Mouse (Mus musculus): ENCODE results near the gene Col16a1.
A peak's percentile ranks its signal among the peaks of the same experiment; 100 is the strongest.

DNA sequence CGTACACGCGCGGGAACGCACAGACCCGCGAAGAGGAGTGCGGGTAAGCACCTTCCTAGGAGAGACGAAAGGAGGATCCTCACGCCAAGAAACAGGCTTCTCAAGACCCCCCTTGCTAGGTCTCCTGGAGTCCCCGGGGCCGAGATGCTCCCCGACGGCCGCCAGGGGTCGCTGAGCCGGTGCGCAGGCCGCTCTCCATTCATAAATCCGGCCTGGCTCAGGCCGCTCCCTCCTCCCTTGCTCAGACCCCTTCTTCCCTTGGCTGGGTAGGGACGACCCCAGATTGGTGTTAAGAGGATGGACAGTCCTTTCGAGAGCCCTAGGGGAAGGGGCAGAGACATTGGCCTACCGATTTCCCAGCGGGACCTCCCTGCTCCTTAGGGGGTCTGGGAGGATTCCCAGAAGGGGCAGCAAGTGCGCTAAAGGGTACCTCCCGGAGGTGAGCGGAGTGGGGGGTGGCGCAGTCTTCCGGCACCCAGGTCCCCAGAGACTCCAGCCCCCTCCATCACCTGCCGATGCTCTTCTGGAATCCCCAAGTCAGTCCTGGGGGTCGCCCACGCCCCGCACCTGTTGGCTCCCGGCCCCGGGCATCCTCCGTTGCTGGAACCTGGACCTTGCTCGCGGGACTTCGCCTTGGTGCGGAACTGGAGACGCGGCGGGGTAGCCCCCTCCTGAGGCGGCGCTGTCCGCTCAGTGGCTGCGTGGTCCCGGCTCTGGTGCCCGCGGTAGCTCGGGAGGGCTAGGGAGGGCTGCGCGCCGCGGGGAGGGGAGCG lies 91.0 kb downstream of the Col16a1 start:
- peak; percentile 14; the same call in 1 of the 2 replicates for TF ChIP-seq CTCF (IDR thresholded peaks at IDR 0.05; ENCODE audit: low read depth, low read length)
- no peak for TF ChIP-seq POLR2AphosphoS5 (IDR thresholded peaks at IDR 0.05; ENCODE audit: insufficient replicate concordance, low read depth, low read length)
- no peak for TF ChIP-seq TAL1 (conservative IDR thresholded peaks at IDR 0.05; ENCODE audit: low read depth, low read length)
- no peak for TF ChIP-seq GATA2 (IDR thresholded peaks at IDR 0.05; ENCODE audit: borderline replicate concordance, low read depth, low read length)
